Mouse (Mus musculus) mature B cell (primary cell): ENCODE results near the gene Dct.

ENCODE experiments used
- in situ Hi-C: fragments of 300-500 bp; cut with MboI; formaldehyde crosslinking; loops from 2 replicates; pipeline ENCODE4 v1.14.3; 2019

The Dct gene

DNA sequence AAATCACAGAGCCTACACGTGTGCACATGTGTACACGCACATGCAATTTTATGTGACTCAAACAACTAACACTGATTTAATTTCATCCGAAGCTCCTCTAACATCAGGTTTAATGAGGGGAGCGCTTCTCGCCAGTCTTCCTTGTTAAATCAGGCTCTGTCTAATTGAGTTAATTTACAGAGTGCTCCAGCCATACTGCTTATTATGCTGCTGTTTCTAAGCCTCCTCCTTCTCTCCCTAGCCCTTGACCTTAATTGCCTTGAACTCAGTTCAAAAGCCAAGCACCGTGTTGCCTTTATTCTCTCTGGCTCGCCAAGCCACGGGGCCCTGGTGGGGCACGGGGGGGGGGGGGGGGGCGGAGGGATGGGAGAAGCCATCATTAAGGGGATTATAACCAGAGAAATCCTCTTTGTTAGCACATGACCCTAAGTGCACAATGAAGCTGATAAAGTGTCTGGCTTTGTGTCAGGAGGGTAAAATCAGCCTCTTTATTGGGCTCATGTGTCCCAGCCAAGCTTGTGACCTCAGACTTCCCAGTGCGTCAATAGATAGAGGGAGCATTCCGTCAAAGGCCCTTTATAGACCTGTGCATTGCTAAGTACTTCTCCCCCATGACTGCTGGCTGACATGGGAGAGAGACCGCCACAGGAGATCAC, at the start of gene Dct:
TSS of gene Dct (minus strand) at position 270 of the 656 bp plus-strand sequence.
- in situ Hi-C loops = no loop called here

DNA sequence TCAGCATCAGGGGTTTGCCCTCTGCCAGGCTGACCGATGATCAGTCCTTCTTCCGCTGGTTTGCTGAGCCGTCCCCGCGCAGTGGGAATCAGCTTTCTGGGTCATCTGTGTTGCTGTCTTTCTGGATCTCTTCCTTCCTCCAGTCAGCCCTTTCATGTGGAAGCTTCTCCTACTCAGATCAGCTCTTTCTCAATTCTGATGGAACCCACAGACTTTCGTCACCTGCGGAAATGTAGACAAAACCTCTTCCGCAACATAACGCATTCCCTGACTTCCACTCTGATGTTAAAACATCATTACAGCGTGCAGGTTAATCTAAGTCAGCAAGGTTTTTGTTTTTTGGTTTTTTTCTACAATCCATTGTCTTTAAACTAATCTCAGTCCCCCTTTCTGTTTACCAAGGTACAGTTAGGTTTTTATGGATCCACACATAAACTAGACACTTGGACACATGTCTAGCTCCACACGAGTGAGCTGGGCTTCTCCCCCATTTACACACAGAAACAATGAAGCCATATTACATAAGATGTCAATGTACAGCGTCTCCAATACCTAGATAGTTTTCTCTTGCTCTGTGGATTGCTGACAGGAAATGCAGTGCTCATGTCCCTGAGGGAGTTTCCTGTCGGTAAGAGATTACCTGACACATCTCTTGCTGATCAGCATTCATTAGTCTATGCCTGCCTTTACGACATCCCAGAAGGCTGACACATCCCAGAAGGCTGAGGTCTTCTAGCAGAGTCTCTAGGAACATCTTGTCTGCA, 49.4 kb upstream of the Dct start:
- in situ Hi-C loops = no loop called here

DNA sequence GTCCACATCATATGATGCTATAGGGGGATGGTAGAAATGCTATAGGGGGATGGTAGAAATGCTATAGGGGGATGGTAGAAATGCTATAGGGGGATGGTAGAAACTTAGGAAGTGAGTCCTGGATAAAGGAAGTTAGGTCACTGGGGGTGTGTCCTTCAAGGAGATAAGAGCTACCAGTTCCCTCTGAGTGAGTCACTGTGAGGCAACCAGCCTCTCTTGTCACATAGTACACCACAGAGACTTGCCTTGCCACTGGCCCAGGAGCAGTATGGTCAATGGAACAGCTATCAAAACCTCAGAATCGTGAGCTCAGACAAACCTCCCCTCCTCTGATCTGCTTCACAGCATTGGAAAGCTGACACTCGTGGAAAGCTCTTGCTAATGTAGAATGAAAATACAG, 46.2 kb upstream of the Dct start:
- in situ Hi-C loops = no loop called here

DNA sequence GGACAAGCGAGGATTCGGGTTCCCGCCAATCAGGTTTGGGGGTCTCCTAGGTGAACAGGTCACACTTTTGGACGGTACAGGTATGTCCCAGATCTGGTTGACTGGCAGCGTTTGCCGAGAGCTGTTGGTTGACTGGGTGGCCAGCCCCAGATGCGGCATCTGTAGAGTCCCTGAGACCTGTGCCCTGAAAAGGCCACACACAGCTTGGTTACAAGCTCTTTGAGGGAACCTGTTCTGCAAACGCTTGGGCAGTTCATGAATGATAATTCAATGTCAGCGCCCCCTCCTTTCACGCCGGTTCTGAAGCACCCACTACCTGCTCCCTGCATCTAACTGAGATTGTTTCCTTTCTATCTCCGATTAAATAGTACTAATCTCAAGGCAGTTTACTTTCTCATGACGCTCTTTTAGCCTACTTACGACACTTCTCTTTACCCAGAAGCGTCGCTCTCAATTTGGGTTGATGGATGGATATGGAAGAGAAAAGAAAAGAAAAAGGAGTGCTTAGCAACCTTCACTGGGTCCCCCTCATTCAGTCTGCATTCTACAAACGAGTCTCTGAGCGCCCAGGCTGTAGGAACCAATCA, 37.9 kb upstream of the Dct start:
- in situ Hi-C loops = loop anchor here (10.0 kb wide), 1 partner anchor 45 kb away; the partner anchor contains the start of genes Gpr180 and Tgds

DNA sequence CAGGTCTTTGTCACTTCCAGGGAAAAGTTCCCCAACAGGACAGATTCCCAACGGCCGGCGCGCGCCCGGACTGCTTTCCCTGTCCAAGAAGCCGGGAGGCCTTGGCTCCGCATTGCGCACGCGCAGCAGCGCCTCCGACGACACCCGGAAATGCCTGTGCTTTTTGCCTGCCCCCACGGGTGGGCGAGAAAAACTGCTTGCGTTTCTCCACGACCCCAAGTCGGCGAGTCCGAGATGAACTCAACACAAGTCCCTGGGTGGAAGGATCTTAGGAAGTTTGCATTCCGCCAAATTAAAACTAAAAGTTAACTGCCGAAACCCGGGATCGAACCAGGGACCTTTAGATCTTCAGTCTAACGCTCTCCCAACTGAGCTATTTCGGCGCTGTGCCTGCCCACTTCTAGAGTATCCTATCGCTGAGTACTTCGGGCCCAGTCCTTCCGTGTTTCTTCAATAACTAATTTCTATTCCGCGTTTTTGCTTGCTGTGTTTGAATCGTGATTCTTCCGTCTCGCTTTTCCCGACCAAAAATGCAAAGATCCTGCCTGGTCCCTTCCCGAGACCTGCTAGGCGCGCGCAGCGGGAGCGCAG, 37.3 kb upstream of the Dct start:
- in situ Hi-C loops = loop anchor here (10.0 kb wide), 1 partner anchor 45 kb away; the partner anchor contains the start of genes Gpr180 and Tgds

DNA sequence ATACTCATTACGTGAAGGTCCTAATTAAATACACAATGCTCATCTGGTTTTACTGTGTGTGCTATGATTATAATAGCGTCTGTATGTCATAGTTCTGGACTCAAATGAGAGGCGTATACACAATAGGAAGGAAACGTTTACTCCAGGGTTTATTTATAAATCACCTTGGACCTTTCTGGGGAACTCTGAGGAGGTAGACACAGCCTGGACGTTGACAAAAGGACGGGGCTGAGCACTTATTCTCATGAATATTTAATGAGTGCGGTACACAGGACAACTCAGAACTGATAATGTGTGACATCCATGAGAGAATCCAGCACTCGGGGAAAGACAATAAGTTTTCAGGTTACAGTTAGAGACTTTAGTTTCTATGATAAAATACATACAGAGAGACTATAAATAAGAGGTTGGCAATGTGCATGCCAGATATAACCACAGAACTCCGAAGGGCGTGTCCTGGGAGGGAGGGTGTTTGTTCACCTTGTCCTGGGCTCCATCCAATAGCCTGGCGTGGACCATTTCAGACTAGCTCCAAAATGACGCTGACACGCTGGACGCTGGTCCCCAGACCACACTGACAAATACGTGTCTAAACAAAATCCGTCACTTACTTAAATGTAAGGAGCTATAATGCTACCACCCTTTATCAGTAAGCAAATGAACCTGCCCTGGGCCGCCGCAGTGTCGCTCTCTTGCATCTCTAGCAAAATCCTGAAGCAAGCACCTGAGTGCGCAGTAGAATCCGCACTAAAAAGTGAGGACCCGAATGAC, 36.6 kb upstream of the Dct start:
- in situ Hi-C loops = loop anchor here (10.0 kb wide), 1 partner anchor 46 kb away; the partner anchor contains the start of genes Gpr180 and Tgds

DNA sequence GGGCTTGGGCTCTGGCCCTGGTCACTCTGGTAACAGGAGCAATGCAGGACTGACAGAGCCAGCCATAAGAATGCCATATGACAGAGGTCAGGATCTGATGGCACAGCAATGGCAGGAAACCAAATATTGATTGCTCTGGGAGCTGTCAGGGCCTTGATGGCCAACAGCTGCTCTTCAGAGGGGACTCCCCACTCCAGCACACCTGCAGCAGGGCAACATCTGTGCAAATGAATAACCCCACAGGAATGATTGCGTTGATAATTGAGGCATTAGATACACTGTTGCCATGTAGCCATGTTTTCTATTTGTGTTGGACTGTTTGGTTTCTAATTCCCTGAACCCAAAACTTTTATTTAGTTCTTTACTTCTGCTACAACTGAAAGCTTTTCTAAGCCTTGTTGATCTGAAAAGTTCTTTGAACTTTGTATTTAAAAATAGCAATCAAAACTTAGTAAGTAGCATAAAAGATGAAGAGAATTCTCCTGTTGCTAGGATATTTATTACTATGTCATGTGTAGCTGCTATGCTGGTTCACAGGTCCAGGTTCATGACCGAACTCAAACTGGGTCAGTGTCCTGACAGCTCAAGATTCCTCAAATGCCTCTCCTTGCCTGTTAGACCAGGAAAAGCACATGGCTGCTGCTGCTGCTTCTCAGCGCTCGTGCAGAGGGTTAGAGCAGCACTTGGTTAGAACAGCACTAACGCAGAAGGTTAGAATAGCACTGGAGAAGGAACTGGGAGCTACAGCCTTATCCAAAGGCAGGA, 34.4 kb upstream of the Dct start:
- in situ Hi-C loops = loop anchor here (10.0 kb wide), 1 partner anchor 48 kb away; the partner anchor contains the start of genes Gpr180 and Tgds

DNA sequence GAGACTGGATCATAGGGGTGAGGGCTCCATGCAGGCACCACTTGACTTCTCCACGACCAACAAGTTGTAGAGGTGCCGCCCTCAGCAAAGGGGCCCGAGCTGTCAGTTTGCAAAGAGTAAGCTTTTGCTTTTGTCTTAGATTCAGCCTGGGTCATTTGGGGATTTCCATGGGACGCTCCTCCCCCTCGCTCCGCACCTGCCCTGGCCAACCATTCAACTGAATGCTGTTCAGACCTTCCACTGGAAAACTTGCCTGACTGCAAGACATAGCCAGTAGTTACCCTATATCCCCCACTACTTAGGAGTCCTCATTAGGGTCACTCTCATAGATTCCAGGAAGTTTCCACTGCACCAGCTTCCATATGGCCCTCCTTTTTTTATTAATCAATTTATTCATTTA, 31.8 kb upstream of the Dct start:
- in situ Hi-C loops = loop anchor here (10.0 kb wide), 1 partner anchor 51 kb away; the partner anchor contains the start of genes Gpr180 and Tgds

DNA sequence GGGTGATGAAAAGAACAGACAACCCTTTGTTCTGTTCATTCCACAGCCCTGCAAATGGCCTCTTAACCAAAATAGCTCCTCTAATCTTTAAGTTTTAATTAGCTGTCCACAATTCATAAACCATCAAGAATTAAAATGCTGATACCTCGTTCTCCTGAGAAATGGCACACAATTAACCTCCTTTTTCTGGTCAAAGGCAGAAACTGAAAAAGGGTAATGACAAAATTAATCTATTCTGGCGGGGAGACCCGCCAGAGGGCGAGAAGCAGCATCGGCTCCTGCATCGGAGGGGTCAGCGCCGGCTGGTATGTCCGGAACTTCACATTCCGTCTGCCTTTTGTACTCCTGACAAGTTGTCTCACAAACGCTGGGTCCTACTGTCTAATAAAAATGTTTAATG, 28.6 kb upstream of the Dct start:
- in situ Hi-C loops = loop anchor here (10.0 kb wide), 1 partner anchor 54 kb away; the partner anchor contains the start of genes Gpr180 and Tgds

DNA sequence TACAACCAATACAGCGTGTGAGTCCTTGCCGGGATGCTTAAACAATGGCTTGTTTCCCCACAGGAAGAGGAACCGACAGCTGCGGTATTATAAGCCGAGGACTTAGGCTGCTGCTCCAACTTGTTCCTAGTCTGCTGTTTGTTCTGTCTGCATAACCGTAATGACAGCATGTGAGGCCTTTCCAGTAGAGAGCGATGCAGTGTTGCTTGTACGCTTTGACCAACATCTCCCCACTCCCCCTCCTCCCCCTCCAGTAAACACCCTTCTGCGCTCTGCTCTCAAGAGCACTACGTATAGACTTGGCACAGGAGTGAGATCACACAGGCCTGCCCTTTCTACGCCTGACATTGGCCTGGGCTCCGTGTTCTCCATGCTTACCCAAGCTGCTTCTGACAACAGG, 18.1 kb upstream of the Dct start:
- in situ Hi-C loops = no loop called here

DNA sequence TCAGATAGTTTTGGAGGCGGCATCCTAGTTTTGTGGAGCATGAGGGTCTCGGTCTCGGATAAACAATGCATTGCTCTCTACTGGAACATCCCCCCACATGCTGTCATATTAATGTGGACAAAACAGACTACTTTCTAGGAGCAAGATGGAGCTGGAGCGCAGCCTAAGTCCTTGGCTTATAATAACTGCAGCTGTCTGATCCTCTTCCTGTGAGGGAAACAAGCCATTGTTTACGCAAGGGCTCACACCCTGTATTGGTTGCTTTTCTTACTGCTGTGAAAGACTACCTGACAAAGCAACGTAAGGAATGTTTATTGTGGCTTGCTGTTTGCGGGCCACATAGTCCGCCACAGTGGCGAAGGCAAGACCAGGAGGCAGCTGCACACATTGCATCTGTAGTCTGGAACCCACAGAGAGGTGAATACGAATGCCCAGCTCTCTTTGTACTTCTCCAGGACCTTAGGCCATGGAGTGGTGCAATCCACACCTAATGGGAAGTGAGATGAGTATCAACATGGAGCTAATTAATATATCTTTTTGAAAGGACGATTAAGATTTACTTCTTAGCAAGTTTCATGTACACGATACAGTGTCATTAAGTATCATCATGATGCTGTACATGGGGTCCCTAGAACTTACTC, 17.5 kb upstream of the Dct start:
- in situ Hi-C loops = no loop called here

DNA sequence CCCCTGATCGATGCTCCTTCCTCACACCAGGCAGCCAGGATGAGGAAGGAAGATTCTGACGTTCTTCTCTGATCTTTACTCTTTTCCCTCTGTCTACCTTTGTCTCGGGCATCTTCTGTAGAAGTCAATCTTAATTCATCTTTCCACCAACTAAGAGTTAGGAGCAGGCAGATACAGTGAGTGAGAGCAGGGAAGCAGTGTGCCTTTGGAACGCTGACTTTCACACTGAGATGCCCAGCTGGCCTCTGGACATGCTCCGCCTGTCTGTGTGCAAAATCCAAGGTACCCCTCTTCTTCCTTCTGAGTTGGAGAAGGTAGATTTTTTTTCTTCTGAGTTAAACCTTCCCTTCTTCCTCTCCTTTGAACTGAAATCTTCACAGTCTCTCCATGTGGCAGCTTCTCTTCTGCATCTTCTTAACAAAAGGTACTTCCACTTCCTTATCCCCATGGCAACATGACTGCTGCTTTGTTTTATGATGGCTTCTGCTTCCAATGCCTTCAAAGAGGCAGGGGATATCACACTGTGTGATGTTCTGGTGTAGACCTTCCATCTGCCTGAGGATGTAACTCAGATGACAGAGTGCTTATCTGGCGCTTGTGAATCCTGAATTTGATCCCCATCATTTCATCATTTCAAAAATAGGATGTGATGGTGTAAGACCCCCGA, 9.9 kb upstream of the Dct start:
- in situ Hi-C loops = no loop called here

DNA sequence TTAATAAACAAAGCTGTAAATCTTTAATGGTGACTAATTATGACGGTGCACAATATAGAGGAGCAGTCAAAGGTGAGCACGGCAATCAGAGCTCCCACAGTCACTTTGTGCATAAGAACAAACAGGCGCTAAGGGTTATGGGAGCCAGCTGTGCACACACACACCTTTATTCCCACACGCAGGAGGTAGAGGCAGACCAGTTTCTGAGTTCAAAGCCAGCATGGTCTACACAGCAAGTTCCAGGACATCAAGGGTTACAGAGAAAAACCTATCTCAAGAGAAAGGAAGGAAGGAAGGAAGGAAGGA, 6.5 kb upstream of the Dct start:
- in situ Hi-C loops = no loop called here

DNA sequence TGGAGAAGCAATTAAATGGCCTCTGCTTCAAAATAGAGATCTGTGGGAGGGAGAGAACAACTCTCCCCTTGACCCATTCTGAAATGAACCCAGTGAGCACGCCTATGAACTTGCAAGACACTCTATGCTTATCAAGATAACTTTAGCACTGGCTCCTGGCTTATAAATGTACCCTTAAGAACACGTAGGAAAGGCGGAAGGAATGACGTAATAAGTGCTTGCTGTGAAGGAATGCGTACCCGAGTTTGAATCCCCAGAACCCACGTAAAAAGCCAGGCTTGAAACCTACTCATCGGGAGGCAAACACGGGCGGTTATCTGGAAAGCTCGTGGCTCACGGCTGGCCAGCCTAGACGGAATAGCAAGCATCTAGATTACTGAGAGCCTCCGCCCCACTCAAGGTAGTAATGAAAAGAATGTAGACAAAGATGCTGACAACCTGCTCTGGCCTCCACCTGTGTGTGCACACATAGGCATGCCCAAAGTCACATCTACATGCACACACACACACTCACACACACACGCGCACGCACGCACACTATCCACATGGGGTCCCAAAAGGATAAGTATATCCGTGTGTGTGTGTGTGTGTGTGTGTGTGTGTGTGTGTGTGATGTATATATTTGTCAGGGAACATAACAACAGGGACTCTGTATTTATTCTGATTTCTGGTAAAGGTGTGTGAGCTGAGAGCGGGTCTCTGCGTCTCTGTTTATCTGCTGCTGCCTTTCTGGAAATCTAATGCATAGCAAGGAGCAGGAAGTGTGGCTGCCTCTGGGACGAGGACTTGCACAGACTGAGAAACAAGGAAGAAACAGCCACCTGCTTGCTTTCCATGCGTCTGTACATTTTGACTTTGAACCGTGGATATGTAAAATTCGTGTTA, 5.9 kb upstream of the Dct start:
- in situ Hi-C loops = no loop called here

DNA sequence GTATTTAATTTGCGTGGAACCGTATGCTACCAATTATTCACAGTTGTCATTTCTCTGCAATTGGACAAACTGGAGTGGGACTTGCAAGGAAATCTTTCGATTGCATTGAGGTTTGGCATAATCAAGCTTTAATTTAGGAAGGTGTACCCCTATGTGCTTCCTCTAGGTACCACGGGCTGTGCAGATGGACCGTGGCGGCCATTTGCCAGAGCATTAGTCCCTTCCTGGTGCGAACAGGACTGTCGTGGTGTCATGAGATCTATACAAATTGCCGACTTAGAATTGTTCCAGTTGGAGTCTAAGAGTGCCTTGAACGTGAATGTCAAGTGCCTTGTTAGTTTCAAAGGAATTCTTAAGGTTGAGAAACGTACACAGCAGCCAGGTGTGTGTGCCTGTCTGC, 726 bp upstream of the Dct start:
- in situ Hi-C loops = no loop called here

DNA sequence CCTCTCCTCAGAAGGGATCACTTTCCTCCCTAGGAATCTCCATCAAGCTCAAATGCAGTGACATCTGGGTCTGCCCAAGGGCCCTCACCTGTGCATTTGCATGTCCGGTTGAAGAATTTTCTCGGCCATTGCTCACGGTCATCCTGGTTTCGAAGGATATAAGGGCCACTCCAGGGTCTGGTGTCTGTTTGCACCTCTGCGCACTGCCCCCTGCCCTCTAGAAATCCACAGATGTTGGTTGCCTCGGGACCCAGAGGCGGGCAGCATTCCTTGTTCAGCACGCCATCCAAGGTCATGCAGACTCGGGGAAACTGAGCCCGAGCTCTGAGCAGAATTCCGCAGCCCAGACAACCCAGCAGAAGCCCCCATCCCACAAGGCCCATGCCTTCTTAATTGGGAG, 648 bp downstream of the Dct start:
- in situ Hi-C loops = no loop called here

DNA sequence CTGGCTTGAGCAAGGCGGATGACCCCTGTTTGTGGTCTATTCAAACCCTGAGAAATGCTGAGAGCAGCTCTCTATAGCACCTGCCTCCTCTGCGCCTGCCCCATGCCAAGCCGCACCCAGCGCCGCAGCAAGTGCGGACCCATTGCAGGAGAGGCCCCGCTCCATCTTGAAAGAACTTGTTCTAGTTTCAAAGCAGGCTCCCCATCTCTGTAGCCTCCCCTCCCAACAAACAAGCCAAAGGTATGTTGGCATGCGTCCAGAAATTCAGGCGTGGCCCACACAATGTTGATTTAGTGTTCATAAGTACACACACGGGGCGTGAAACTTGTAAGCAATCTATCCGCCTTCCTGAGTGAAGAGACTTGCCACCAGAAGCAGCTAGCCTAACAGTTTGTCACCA, 1.1 kb downstream of the Dct start:
- in situ Hi-C loops = no loop called here

DNA sequence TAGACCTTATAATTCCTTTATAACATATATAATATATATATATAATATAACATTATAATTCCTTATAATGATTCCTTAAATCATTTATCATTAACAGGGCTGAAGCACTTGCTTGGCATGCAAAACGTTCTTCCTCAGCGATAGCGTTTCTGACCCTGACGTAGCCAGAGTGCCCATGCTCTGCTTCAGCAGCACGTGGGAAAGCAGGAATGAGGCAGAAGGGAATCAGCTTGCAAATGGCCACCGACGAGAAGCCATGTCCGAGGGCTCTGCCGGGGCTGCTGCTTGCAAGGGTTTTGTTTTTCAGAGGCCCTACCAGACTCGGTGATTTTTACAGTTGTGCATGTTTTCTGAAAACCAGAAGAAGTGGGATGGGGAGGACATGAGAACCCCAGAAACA, 1.6 kb downstream of the Dct start:
- in situ Hi-C loops = no loop called here

DNA sequence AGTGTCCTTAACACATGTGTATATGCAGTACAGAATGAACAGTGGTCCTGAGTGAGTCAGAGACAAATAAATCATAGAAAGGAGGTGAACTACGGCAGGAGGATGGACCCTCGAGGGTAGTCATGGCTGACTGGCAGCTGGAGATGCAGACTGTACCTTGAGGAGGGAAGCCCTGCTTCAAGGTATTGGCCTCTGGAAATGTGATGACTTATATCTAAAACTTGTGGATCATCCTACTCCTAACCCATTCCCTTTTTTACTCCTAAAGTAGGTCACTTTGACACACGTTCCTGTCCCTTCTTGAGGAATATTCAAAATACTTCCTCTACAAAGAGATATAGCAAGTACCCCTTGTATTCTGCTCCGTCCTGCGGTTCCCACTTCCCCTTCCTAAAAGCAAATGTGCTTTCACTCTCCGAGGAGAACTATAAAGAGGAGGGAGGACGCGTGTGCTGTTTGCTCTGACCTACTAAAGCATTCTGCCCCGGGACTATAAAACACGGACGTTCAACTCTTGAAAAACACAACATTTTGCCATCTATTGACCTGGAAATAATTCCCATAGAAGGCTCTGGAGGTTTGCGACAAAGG, 2.3 kb downstream of the Dct start:
- in situ Hi-C loops = no loop called here
